Mouse (Mus musculus) cerebellum, adult 11-12 months (tissue): ENCODE results near the gene Trappc2.

Experiments used
- DNase-seq: peaks from one replicate; pipeline ENCODE4 v3.0.0; 2022

The Trappc2 gene

GRCm38 (mm10) chrX:166440036-166440615 is at the start of gene Trappc2:
Gene Trappc2, plus strand, starts transcription at chrX:166440574.
- DNase-seq = no peak

GRCm38 (mm10) chrX:166393753-166394152 is 46.6 kb upstream of the Trappc2 start:
- DNase-seq = no peak

- no peak for DNase-seq
Measured at GRCm38 (mm10) chrX:166407865-166408264, 32.5 kb upstream of the Trappc2 start.

- DNase-seq = peak; percentile 6
Measured at GRCm38 (mm10) chrX:166416196-166416595, 24.2 kb upstream of the Trappc2 start.

- no peak for DNase-seq
Measured at GRCm38 (mm10) chrX:166434812-166435211, 5.6 kb upstream of the Trappc2 start.

GRCm38 (mm10) chrX:166440616-166441063 is 266 bp downstream of the Trappc2 start, which contains the start of gene Ofd1:
Gene Ofd1, minus strand, starts transcription at chrX:166440704.
- DNase-seq = peak; percentile 92

- DNase-seq = no peak
Measured at GRCm38 (mm10) chrX:166444552-166444951, 4.2 kb downstream of the Trappc2 start.

GRCm38 (mm10) chrX:166453532-166453931 is 13.2 kb downstream of the Trappc2 start:
- no peak for DNase-seq

GRCm38 (mm10) chrX:166454331-166454730 is 14.0 kb downstream of the Trappc2 start:
- DNase-seq = no peak

- no peak for DNase-seq
Measured at GRCm38 (mm10) chrX:166455525-166455924, 15.2 kb downstream of the Trappc2 start.

- DNase-seq = no peak
Measured at GRCm38 (mm10) chrX:166468321-166468720, 27.9 kb downstream of the Trappc2 start.

GRCm38 (mm10) chrX:166472612-166473011 is 32.2 kb downstream of the Trappc2 start:
- DNase-seq = no peak

GRCm38 (mm10) chrX:166477393-166477792 is 37.0 kb downstream of the Trappc2 start:
- DNase-seq = no peak

GRCm38 (mm10) chrX:166478631-166479364 is 38.4 kb downstream of the Trappc2 start:
- peak; percentile 9 for DNase-seq

- DNase-seq = peak; percentile 92
Measured at GRCm38 (mm10) chrX:166479365-166479983, 39.1 kb downstream of the Trappc2 start, which contains the start of gene Rab9. Gene Rab9, minus strand, starts transcription at chrX:166479867.

- no peak for DNase-seq
Measured at GRCm38 (mm10) chrX:166495052-166495451, 54.7 kb downstream of the Trappc2 start.

- DNase-seq = no peak
Measured at GRCm38 (mm10) chrX:166497771-166498170, 57.4 kb downstream of the Trappc2 start.

GRCm38 (mm10) chrX:166499496-166500190 is 59.3 kb downstream of the Trappc2 start:
- no peak for DNase-seq
